ENCODE assay signal across 11 mouse cellular contexts in the genomic region with DNA sequence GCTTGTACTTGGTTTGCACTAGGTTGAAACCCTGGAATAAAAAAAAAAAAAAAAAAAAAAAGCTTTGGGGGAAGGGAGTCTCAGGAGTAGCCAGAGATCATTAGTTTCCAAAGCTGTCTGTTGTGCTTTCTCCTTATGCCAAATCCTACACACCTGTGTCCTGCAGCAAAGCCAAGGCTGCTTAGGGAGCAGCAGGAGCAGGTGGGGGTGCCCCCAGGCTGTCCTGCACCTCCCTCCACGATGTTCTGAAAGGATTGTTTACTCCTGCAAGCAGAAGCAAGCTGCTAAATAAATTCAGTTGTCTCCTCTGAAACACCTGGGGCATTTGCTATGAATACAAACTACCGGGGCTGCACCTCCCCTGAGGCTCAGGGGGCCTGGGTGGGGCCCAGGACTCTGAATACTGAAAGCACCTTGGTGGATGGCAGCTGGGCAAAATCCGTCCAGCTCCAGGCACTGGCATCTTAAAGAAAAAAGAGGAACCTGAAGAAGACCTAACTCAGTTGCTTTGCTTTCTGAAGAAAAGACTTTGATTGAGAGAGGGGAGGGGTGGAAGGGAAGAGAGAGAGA.
DNase-seq lines count a peak whose midpoint lies in the region; ATAC-seq lines count a peak whose summit lies in the region.
"Had no signal": no experiment of that assay in that cellular context is flagged by ENCODE, and none has a peak within 500 bp of the region (broad histone marks: within the 10 kb centered on the region; RNA-seq: fewer than 3 reads in every experiment).

No protein-coding gene starts in this region.

- DNase-seq in layer of hippocampus, postnatal 10 days (ENCODE audit: low spot score in 2 of 2) = peak; percentile 9 to 15
- no peak for DNase-seq in layer of hippocampus, adult 8-10 months (ENCODE audit: low spot score in 2 of 2)
- peak; percentile 20 to 27 for DNase-seq in cerebellum, postnatal 36 days
- no peak for DNase-seq in adrenal gland, postnatal 25 days
- no peak for DNase-seq in left cerebral cortex, postnatal 14 days (ENCODE audit: low spot score in 2 of 2)
- DNase-seq in heart, postnatal 10 days = no peak
- DNase-seq: liver, embryonic 13.5 days had no signal

- 11% methylated on average over 3 of the region's 3 CpGs for WGBS in hindbrain, embryonic 15.5 days
- WGBS in neural tube, embryonic 15.5 days = 8% methylated on average over 3 of the region's 3 CpGs

- no peaks in the 10 kb centered on the region for H3K9me3 ChIP-seq in hindbrain, embryonic 15.5 days
- no peaks in the 10 kb centered on the region for H3K9me3 ChIP-seq in neural tube, embryonic 15.5 days (replicated peaks)

- H3K9ac ChIP-seq in hindbrain, embryonic 15.5 days = no peak overlapping the region
- no peak overlapping the region for H3K9ac ChIP-seq in neural tube, embryonic 15.5 days (replicated peaks)
- H3K9ac ChIP-seq: liver, embryonic 13.5 days had no signal

- no peaks in the 10 kb centered on the region for H3K36me3 ChIP-seq in hindbrain, embryonic 15.5 days
- H3K36me3 ChIP-seq in neural tube, embryonic 15.5 days = no peaks in the 10 kb centered on the region
- H3K36me3 ChIP-seq: liver, embryonic 13.5 days had no signal

- peak overlapping the region; percentile 72 for H3K27ac ChIP-seq in hindbrain, embryonic 15.5 days (replicated peaks)
- H3K27ac ChIP-seq in neural tube, embryonic 15.5 days (replicated peaks) = peak overlapping the region; percentile 45
- H3K27ac ChIP-seq: liver, embryonic 13.5 days had no signal

- H3K4me2 ChIP-seq in hindbrain, embryonic 15.5 days = no peak overlapping the region
- no peak overlapping the region for H3K4me2 ChIP-seq in neural tube, embryonic 15.5 days
- H3K4me2 ChIP-seq: liver, embryonic 13.5 days had no signal

- no peak overlapping the region for H3K4me3 ChIP-seq in hindbrain, embryonic 15.5 days
- H3K4me3 ChIP-seq in neural tube, embryonic 15.5 days (replicated peaks) = no peak overlapping the region
- H3K4me3 ChIP-seq: liver, embryonic 13.5 days; megakaryocyte, embryonic 14.5 days had no signal

- intact Hi-C loops in left cerebral cortex, postnatal 14 days (cut with DNase I) = no loop called here
- intact Hi-C loops in heart, postnatal 10 days (cut with DNase I) = no loop called here

- peaks cover 24% of the 10 kb centered on the region for H3K4me1 ChIP-seq in hindbrain, embryonic 15.5 days (replicated peaks)
- H3K4me1 ChIP-seq in neural tube, embryonic 15.5 days = peaks cover 24% of the 10 kb centered on the region
- H3K4me1 ChIP-seq: liver, embryonic 13.5 days; megakaryocyte, embryonic 14.5 days had no signal

- no peak for ATAC-seq in hindbrain, embryonic 15.5 days (ENCODE audit: low FRiP score, low read depth)
- ATAC-seq in neural tube, embryonic 15.5 days (ENCODE audit: low FRiP score) = no peak; the same call in 1 of the 2 replicates
- ATAC-seq: activated CD4-positive, CD25-positive, alpha-beta regulatory T cell, adult 4 months had no signal

- no peaks in the 10 kb centered on the region for H3K27me3 ChIP-seq in hindbrain, embryonic 15.5 days
- no peaks in the 10 kb centered on the region for H3K27me3 ChIP-seq in neural tube, embryonic 15.5 days (replicated peaks)
- H3K27me3 ChIP-seq: liver, embryonic 13.5 days; megakaryocyte, embryonic 14.5 days had no signal

Comparison
In these comparisons a context has a peak if more than half of its experiments do, and no peak if none do; other contexts are left out.
1. DNase-seq: peak in layer of hippocampus, postnatal 10 days (2 of 2) and cerebellum, postnatal 36 days (2 of 2); none in layer of hippocampus, adult 8-10 months (0 of 2), adrenal gland, postnatal 25 days (single experiment), left cerebral cortex, postnatal 14 days (0 of 2) and heart, postnatal 10 days (0 of 2).